Mouse (Mus musculus) macrophage (primary cell): Measurements from ENCODE around the gene Rhbdf1. TPM values are rescaled to one million over a fixed set of nuclear protein-coding genes. Genes with fewer than 3 reads are reported as not detected.

Experiments
- H3K27ac ChIP-seq: fragments of 350-480 bp; formaldehyde crosslinking; 2 replicates; pipeline ENCODE4 v1.9.0; 2021
- H3K36me3 ChIP-seq: fragments of 350-480 bp; formaldehyde crosslinking; 2 replicates; pipeline ENCODE4 v1.9.0; 2021; ENCODE audit errors: inconsistent target
- H3K4me3 ChIP-seq: fragments of 350-480 bp; formaldehyde crosslinking; 2 replicates; pipeline ENCODE4 v1.9.0; 2021; ENCODE audit errors: inconsistent target
- H3K79me2 ChIP-seq: fragments of 350-480 bp; formaldehyde crosslinking; 2 replicates; pipeline ENCODE4 v1.9.0; 2021; ENCODE audit errors: inconsistent target
- whole genome bisulfite sequencing: methylation state at CpG from one replicate; pipeline ENCODE4 v1.1.7; 2026; ENCODE audit warnings: inconsistent platforms; ENCODE audit not compliant: missing documents; 5-methylcytosine and 5-hydroxymethylcytosine counted together
- polyA plus RNA-seq: library from polyadenylated mRNA; stranded (reverse); fragments of 250-400 nt; gene quantifications from 3 replicates; pipeline ENCODE4 v1.2.4, GENCODE M21; 2018; ENCODE audit warnings: inconsistent platforms

Rhbdf1 gene
- polyA plus RNA-seq, 1 experiment from 2014 or later = 2.3 TPM

DNA sequence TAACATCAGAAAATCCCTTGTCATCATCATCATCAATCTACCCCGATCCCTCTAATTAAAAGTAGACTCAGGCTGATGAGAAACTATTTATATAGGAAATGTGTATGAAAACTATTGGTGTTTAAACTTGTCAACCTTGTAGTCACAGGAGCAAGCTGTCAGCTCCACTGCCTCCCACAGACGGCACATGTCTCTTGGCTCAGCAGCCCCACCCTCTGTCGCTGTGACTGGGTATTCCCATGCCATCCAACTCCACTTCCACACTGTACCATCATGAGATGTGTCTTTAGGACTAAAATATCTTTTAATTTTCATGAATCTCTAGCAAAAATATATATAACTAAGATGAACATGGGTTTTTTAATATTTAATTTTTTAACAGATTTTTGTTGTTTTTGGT is 26.2 kb upstream of the Rhbdf1 start:
- H3K4me3 ChIP-seq = no peak overlapping the region
- WGBS = 79% methylated on average over 3 of the region's 3 CpGs
- H3K27ac ChIP-seq = no peak overlapping the region
- peaks cover 59% of the 10 kb centered on the region for H3K36me3 ChIP-seq
- no peaks in the 10 kb centered on the region for H3K79me2 ChIP-seq

DNA sequence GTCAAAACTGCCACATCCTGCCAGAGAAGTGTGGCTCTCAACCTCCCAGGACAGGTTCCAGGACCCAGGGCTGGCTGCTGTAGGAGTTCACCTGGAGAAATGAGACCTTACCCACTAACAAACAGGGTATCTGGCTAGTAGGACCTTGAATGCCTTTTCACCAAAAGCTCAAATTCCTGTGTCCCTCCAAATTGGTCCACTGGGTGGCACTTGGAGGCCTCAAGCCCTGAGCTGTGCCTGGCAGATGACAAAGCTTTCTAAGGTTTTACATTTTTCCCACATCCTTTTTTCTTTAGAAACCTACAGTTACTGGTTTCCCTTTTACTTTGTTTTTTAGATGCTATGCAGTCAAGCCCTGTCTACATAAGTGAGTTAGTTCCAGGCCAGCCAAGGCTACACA is 25.0 kb upstream of the Rhbdf1 start:
- Histone ChIP-seq H3K79me2 (no peaks in the 10 kb centered on the region), H3K27ac (no peak overlapping the region), H3K36me3 (peaks cover 54% of the 10 kb centered on the region), H3K4me3 (no peak overlapping the region)

DNA sequence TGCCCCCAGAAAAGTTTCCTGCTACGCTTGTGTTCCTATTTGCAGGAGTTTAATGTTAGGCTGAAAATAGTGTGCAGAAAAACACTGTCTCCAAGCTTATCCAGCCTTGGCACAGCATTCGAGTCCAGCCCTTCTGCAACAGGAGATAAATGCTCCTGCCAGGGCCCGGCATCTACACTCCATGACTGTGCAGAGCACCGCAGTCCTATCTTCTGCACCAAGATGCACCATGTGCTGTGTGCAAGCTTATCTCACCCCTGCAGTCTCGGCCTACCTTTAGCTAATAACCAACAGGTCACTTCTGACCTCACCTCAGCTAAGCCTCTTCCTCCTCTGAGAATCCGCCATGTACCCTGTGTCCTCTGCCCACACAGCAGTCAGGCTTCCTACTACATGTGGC is 23.5 kb upstream of the Rhbdf1 start:
- Histone ChIP-seq H3K36me3 (peaks cover 55% of the 10 kb centered on the region), H3K79me2 (no peaks in the 10 kb centered on the region), H3K27ac (no peak overlapping the region), H3K4me3 (no peak overlapping the region)
- 95% methylated on average over 6 of the region's 6 CpGs for WGBS

DNA sequence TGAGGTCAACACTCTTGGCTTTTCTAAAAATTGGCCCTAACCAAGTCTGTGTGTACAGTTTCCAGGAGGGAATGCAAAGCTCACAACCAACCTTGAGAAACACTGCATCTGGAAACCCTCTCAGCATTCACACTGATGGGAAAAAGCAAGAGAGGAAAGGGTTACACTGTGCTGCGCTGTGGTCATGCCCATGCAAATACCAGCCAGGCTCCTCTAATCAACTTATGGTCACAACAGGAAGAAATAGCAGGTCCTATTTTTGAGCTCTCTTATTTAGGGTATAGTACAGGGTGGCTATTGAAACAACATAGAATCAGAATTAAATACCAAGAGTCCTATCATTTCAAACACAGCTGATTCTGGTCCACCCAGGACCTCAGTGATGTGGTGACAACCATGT is 22.5 kb upstream of the Rhbdf1 start:
- Histone ChIP-seq H3K79me2 (no peaks in the 10 kb centered on the region), H3K4me3 (no peak overlapping the region), H3K36me3 (peaks cover 49% of the 10 kb centered on the region), H3K27ac (no peak overlapping the region)
- 91% methylated on average over 1 of the region's 1 CpGs for WGBS

DNA sequence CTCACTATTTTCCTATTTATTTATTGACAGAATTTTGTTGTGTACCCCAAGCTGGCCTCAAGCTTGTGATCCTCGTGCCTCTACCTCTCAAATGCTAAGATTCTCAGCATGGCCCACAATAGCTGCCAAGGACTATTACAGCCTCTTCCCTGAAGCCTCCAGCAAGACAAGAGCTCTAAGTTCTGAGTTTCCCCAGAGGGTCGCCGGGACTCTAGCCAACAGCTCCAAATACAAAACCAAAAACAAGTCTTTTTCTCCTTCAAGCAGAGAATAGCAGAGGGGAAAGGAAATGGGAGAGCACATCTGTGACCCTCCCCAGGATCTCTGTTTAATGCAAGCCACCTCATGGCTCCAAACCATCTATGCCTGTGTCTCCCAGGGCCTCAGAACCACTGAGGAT is 22.0 kb upstream of the Rhbdf1 start:
- Histone ChIP-seq H3K27ac (no peak overlapping the region), H3K79me2 (no peaks in the 10 kb centered on the region), H3K36me3 (peaks cover 43% of the 10 kb centered on the region), H3K4me3 (no peak overlapping the region)
- WGBS = 100% methylated on average over 3 of the region's 3 CpGs

DNA sequence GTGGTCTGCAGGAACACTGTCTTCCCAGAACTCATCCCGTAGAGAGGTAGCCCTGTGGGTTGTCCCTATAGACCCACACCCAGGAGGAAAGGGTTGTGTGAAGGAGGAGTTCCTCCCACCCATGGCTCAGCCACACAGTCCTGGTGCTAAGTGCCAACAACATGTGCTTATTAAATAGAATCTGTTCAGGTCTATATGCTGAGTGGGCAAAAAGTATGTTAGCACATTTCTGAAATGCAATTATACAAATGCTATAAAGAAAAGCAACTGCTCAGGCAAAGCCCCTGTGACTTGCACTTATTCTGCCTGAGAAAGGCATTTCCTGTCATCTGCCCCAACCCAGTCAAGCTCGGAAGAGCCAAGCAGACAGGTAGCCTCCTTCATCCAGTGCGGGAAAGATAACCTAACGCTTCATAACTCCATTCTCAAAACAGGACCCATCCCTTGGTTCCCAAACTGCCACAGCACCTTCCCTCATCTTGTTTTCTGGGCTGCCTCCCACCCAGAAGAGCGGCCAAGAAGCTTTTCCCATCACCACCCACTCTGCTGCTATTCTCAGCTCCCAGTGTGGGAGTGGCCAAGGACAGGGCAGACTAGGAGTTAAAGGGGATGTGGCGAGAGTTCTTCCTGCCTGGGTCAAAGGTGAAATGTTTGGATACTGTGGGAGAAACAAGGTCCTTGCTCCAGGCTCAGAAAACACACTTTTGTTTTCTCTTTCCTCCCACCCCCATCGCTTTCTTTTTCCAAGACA is 21.3 kb upstream of the Rhbdf1 start:
- H3K79me2 ChIP-seq = no peaks in the 10 kb centered on the region
- WGBS = 85% methylated on average over 7 of the region's 7 CpGs
- peaks cover 40% of the 10 kb centered on the region for H3K36me3 ChIP-seq
- H3K4me3 ChIP-seq = no peak overlapping the region
- no peak overlapping the region for H3K27ac ChIP-seq

DNA sequence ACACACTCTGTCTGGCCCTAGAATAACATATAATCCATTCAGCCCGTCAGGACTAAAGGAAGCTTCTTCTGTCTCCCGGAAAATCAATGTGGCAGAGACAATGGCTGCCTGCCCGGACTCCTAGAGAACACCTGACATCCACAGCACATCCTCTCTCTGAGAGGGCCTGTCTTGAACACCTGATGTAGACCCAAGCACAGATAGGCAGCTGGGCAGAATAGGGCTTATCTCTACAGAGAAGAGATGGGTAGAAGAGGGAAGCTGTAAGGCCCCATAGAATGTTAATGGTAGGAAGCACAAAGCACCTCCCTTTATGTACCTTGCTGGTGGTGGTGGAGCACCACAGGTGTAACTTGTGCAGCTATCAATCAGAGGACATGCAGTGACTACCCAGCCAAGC is 20.1 kb upstream of the Rhbdf1 start:
- peaks cover 33% of the 10 kb centered on the region for H3K36me3 ChIP-seq
- no peak overlapping the region for H3K4me3 ChIP-seq
- H3K27ac ChIP-seq = no peak overlapping the region
- WGBS = 93% methylated on average over 3 of the region's 3 CpGs
- H3K79me2 ChIP-seq = no peaks in the 10 kb centered on the region

DNA sequence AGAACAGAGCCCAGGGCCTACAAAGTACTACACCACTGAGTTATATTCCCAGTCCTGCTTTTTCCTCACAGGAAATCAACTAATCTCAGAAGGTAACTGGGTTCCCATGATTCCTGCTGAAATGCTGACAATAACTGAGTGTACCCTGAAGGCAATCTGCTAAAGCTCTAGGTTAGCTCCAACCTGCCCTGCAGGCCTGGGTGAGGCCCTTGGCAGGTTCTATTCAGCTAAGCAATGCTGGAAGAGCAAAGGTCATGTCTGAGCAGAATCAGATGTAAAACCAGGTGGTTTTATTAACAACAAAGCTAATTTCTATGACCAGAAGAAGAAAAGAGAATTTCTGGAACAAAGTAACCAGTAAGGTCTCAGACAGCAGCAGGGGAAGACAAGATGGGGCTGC is 19.3 kb upstream of the Rhbdf1 start:
- no peak overlapping the region for H3K4me3 ChIP-seq
- H3K36me3 ChIP-seq = peaks cover 33% of the 10 kb centered on the region
- H3K27ac ChIP-seq = no peak overlapping the region
- no peaks in the 10 kb centered on the region for H3K79me2 ChIP-seq

DNA sequence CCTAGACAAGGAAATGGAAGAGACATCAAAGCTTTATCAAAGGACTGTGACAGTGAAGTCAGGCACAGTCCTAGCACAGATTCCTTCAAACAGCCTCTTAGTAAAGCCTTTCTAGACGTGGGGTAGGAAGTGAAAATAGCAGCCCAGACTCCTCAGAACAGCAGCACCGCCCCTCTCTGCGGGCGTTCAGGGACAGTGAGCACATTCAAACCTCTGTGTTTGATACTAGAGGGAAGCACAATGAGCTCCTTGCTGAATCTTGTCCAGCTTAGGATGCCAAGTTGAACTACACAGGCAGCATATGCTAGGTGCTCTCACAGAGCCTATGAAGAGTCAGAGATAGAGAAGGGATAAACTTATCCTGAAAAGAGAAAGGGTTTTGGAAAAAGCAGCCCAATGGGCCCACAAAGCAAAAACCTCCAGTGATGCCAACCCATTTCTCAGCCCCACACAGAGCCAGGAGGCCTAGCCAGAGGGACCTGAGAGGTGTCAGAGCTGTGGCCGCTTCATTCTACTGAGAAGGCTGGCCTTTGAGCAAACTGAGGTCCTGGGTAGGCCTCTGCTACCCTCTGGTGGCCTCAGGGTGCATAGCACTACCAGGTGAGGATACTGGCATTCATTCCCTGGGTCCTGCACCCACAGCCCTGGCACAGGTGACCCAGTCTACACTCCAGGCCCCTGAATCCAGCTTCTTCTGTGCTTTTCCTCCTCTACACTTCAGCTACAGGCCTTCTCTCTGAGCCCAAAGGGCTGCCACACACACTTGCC is 16.2 kb upstream of the Rhbdf1 start:
- no peak overlapping the region for H3K4me3 ChIP-seq
- H3K36me3 ChIP-seq = peaks cover 40% of the 10 kb centered on the region
- H3K79me2 ChIP-seq = no peaks in the 10 kb centered on the region
- 41% methylated on average over 4 of the region's 5 CpGs for WGBS
- H3K27ac ChIP-seq = no peak overlapping the region

DNA sequence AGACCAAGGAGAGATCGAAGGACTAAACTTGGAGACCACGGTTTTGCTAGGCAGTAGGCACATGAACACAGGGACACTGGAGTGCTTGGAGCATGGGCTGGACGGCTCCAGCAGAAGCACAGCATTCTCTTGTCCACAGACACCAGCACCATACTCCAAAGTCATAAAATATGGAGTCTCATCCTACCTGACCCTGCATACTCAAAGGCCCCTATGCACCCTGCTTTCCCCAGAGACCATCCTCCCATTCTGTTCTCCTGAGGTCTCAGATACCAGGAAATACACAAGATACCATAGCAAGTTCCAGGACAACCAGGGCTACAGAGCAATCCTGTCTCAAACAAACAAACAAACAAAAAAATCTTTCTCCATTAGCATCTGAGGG is 15.3 kb upstream of the Rhbdf1 start:
- H3K4me3 ChIP-seq = no peak overlapping the region
- no peaks in the 10 kb centered on the region for H3K79me2 ChIP-seq
- WGBS = 94% methylated on average over 3 of the region's 3 CpGs
- H3K36me3 ChIP-seq = peaks cover 37% of the 10 kb centered on the region
- H3K27ac ChIP-seq = no peak overlapping the region

DNA sequence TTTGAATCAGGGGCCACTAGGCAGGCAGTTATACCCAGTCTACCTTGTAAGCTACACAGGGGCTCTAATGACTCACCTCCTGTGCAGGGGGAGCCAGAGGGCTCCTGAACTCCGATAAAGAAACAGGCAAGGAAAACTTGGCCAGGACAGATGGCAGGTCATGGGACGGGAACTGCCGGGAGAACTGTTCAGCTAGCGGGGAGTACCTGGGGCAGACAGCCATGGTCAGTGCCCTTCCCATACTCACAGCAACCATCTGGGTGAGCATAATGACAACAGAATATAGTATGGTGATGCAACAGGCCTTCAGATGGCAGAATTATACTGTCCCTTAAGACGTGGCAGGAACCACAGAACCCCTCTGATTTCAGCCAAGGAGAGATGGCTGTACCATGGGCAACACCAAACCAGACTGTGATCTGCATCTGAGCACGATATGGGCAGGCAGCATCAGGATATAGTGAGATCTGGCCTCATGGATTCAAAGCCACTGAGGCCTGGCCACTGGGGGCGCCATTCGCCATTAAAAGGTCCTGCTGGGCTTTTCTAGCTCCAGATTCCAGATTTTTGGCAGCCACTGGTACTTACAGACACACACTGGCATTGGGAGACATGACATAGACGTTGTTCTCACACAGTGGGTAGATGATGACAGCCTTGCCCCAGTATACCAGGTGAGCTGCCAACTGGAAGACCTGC is 14.8 kb upstream of the Rhbdf1 start:
- 80% methylated on average over 9 of the region's 9 CpGs for WGBS
- Histone ChIP-seq H3K79me2 (no peaks in the 10 kb centered on the region), H3K27ac (no peak overlapping the region), H3K4me3 (no peak overlapping the region), H3K36me3 (peaks cover 42% of the 10 kb centered on the region)

DNA sequence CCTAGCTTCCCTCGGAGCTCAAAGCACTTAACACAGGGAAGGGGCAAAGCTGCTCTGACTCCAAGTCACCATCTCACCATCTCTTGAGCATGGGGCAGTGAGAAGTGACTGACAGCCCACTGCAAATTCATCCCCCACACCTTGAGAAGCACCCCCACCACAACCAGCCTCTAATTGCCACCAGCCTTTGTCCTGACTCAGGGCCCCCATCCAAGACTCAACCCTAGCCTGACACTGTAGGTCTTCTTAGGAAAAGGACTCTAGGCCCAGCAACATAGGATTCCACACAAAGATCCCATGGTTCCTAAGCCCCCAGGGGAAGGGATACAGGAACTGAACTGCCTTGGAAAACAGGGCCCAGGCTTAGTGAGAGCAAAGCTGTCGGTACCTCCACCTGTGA is 14.0 kb upstream of the Rhbdf1 start:
- H3K36me3 ChIP-seq = peaks cover 41% of the 10 kb centered on the region
- 94% methylated on average over 2 of the region's 2 CpGs for WGBS
- H3K4me3 ChIP-seq = no peak overlapping the region
- no peaks in the 10 kb centered on the region for H3K79me2 ChIP-seq
- no peak overlapping the region for H3K27ac ChIP-seq

DNA sequence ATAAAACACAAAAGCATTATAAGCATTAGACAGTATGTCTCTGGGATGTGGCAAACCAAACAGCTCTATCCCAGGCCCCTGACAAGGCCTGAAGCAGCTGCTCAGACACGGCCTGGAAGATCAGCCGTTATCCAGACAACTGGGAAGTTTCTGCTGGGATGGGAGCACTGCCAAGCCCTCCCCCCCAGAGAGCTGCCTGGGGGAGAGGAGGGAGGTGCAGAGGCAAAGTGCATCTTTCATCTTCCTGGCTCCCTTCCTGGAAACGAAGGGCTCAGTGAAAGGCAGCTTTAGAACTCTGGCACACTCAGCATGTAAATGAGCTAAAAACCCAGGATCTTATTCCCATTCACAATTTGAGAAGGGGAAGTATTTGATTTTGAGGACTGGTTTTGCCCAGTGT is 13.5 kb upstream of the Rhbdf1 start:
- Histone ChIP-seq H3K79me2 (no peaks in the 10 kb centered on the region), H3K36me3 (peaks cover 36% of the 10 kb centered on the region), H3K27ac (no peak overlapping the region), H3K4me3 (no peak overlapping the region)
- WGBS = 92% methylated on average over 3 of the region's 3 CpGs

DNA sequence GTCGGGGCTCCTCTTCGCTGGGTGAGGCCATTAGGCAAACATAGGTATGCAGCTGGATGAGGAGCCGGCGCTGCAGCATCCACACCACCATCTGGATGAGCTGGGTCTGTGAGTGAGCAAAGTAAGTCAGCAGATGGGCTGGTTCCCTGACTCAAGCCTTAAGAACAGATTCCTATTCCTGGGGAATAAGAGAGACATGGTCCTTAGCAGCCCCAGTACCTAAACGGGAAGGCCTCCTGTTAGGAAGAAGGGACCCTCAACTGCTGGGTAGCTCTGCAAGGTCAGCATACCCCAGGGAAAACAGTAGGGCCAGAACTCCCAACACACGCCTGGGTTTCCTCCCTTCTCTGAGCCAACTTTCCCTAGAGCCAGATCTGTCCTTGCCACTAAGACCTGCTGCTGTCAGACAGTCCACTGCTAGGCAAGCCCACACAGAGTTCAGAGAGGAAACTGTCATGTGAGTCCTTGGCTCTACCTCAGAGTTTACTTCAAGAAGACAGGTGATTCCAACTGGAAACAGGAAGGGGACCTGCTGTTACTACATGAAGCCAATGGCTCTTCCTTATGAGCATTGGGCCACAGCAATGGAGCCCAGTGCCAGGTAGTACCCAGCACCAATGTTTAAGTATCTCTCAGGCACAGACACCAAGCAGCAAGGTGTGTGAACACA is 12.9 kb upstream of the Rhbdf1 start:
- Histone ChIP-seq H3K27ac (no peak overlapping the region), H3K36me3 (peaks cover 34% of the 10 kb centered on the region; the same call in 1 of the 2 replicates), H3K4me3 (no peak overlapping the region), H3K79me2 (no peaks in the 10 kb centered on the region)
- WGBS = 97% methylated on average over 6 of the region's 6 CpGs

DNA sequence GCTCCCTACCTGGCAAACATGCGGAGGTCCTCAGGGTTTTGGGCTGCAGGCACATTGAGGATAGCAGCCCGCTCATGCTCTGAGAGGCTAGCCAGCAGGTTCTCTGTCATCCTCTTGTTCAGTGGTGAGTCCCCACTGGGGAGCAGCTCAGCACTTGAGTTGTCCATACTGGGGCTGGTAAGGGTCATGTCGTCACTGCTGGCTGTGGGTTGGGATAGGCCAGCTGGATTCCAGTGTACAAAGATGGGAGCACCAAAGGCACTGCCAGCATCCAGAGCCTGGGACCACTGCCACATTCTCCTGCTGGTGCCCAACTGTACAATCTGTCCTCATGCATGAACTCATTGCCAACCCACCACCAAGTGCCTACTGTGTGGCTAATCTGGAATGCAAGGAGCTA is 11.8 kb upstream of the Rhbdf1 start:
- 96% methylated on average over 3 of the region's 3 CpGs for WGBS
- Histone ChIP-seq H3K36me3 (peaks cover 34% of the 10 kb centered on the region; the same call in 1 of the 2 replicates), H3K4me3 (no peak overlapping the region), H3K79me2 (no peaks in the 10 kb centered on the region), H3K27ac (no peak overlapping the region)
